Mouse (Mus musculus) right cerebral cortex, postnatal 14 days (tissue): ENCODE measurements around the gene Gpr31b.
"Not testable (repeated sequence)": the region's sequence is repeated elsewhere in the genome, so short reads cannot be mapped to it uniquely, and the experiment has no call there.

Experiments
- DNase-seq: peaks from one replicate; pipeline ENCODE4 v3.0.0; 2022

Gene Gpr31b

GRCm38 (mm10) chr17:13052124-13052813 lies at the start of gene Gpr31b:
Gene Gpr31b, minus strand, starts transcription at chr17:13052296.
- not testable (repeated sequence) for DNase-seq

GRCm38 (mm10) chr17:13092960-13093359 lies 40.9 kb upstream of the Gpr31b start:
- DNase-seq, result not testable (repeated sequence)

- DNase-seq, result not testable (repeated sequence)
Measured at GRCm38 (mm10) chr17:13092100-13092764, 40.1 kb upstream of the Gpr31b start.

- not testable (repeated sequence) for DNase-seq
Measured at GRCm38 (mm10) chr17:13091510-13091909, 39.4 kb upstream of the Gpr31b start.

GRCm38 (mm10) chr17:13069227-13069626 lies 17.1 kb upstream of the Gpr31b start:
- not testable (repeated sequence) for DNase-seq

- DNase-seq, result not testable (repeated sequence)
Measured at GRCm38 (mm10) chr17:13067864-13068385, 15.8 kb upstream of the Gpr31b start.

GRCm38 (mm10) chr17:13062882-13063281 lies 10.8 kb upstream of the Gpr31b start:
- not testable (repeated sequence) for DNase-seq

- DNase-seq, result not testable (repeated sequence)
Measured at GRCm38 (mm10) chr17:13060804-13061203, 8.7 kb upstream of the Gpr31b start, which contains the start of gene Tcp10b. Gene Tcp10b, plus strand, starts transcription at chr17:13061104.

GRCm38 (mm10) chr17:13043846-13044673 lies 8.0 kb downstream of the Gpr31b start:
- peak; percentile 36 for DNase-seq

GRCm38 (mm10) chr17:13036627-13037192 lies 15.4 kb downstream of the Gpr31b start:
- not testable (repeated sequence) for DNase-seq

- no peak for DNase-seq
Measured at GRCm38 (mm10) chr17:13013316-13013715, 38.8 kb downstream of the Gpr31b start.

- DNase-seq, result no peak
Measured at GRCm38 (mm10) chr17:13009887-13010286, 42.2 kb downstream of the Gpr31b start.

GRCm38 (mm10) chr17:13008528-13008927 lies 43.6 kb downstream of the Gpr31b start:
- no peak for DNase-seq

GRCm38 (mm10) chr17:13007730-13008425 lies 44.2 kb downstream of the Gpr31b start:
- DNase-seq, result peak; percentile 98

- DNase-seq, result no peak
Measured at GRCm38 (mm10) chr17:13006984-13007383, 45.1 kb downstream of the Gpr31b start.

GRCm38 (mm10) chr17:13006546-13006945 lies 45.5 kb downstream of the Gpr31b start, which contains the start of gene Sod2:
Gene Sod2, plus strand, starts transcription at chr17:13006846.
- DNase-seq, result not testable (repeated sequence)

GRCm38 (mm10) chr17:13004436-13004835 lies 47.7 kb downstream of the Gpr31b start:
- DNase-seq, result not testable (repeated sequence)

GRCm38 (mm10) chr17:13002243-13002642 lies 49.9 kb downstream of the Gpr31b start:
- DNase-seq, result not testable (repeated sequence)
